Mouse (Mus musculus): ENCODE data around the gene Sarm1.

Gene Sarm1

DNA sequence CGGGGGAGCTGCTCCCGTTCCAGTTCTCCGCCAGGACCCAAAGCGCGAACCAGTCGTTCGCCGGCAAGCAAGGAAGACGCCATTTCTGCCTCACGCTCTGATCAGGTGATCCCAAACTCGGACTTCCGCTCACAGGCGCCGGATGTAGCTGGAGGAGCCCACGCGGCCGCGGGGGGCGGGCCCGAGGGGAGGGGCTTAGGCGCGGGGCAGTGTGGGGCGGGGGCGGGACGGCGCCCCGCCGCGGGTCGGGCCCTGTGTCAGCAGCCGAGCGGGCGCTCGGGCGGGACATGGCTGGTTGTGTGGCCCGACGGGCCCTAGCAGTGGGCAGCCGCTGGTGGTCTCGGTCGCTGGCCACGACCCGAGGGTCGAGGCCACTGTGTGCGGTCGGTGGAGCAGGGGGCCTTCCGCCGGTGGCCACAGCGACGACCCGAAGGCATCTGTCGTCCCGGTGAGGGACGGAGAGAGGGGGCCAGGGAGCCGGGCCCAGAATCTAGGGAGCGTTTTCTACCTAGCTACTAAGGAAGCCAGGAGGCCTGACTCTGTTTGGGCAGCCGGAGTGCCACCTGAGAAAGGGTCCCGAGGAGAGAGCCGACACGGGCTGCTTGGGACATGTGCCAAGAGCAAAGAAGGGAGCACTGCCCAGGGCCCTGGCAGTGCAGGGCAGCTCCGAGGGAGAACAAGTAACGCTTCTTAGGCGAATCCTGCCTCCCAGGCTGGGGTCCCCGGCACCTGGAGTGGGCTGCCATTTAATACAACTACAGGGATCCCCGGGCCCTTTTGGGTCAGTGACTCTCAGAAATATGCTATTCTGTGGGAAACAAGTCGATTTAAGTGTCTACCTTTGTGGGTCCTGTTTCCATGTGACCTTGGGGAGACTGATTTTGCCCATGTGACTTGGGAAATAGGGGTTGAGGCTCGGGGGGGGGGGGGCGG, 14.7 kb upstream of the Sarm1 start, which contains the start of the genes Tmem199 and Poldip2:
Gene Tmem199, minus strand, starts transcription at position 148 of the 933 bp plus-strand sequence.
Gene Poldip2, plus strand, starts transcription at position 169 of the 933 bp plus-strand sequence.
- peak; percentile 62 for DNase-seq (ENCODE audit: low spot score)

DNA sequence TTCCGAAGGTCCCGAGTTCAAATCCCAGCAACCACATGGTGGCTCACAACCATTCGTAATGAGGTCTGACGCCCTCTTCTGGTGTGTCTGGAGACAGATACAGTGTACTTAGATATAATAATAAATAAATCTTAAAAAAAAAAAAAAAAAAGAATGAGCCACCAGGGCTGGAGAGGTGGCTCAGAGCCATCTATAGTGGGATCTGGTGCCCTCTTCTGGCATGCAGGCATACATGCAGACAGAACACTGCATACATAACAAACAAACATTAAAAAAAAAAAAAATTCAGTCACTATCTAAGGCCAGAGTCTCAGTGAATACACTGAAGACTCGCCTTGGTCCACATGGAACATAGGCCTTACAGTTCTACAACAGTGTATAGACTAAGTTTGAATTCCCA, 11.6 kb upstream of the Sarm1 start:
- no peak for DNase-seq (ENCODE audit: low spot score)

DNA sequence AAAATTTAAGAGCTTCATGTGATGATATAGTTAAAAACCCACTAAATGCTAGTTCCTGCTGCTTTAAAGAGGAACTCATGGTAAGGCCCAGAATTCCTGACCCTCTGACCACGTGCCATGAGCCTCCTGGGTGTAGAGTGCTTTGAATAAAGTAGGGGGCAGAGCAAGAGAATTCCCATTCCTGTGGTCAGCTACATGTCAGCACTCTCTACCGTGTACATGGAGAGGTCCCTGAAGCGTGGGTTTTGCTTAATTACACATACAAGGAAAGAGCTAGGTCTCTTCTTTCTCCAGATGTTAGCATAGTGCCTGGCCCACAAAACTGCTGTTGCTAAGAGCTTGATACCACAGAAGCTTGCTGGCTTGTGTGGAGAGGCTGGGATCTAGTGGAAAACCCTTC, 7.9 kb upstream of the Sarm1 start:
- no peak for DNase-seq (ENCODE audit: low spot score)

DNA sequence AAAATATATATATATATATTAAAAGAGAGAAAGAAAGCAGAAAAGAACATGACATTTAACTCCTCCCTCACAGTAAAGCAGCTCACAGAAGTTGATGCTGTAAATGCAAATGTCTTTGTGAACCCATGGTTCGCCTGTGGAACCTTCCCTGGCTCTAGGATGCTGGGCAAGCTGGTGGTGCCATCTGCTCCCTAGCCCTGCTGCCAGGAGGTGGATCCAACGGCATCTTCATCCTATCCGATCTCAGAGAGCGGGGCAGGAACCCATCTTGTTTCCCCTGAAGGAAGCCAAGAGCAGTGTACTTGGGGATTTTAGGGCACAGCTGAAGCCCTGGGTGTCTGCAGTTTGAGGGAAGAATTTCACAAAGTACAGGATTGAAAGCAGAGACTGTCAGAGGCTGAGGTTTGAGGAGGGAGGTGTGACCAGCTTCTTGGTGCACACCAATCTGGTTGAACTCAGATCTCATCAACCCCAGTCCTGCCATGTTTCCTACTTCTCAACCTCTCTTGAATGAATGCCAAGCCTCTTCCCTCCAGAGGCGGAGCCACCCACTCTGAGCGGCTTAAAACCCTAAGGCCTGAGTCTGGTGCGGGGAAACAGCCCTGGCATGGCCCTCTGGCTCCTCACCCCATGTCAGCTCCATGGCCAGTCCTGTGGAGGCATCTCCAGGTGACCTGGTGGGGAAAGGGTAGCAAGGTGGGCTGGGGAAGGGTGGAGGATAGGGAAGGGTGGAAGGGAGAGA, 5.5 kb upstream of the Sarm1 start, which contains the start of gene Sebox:
Gene Sebox, plus strand, starts transcription at position 539 of the 742 bp plus-strand sequence.
- DNase-seq (ENCODE audit: low spot score), result no peak

DNA sequence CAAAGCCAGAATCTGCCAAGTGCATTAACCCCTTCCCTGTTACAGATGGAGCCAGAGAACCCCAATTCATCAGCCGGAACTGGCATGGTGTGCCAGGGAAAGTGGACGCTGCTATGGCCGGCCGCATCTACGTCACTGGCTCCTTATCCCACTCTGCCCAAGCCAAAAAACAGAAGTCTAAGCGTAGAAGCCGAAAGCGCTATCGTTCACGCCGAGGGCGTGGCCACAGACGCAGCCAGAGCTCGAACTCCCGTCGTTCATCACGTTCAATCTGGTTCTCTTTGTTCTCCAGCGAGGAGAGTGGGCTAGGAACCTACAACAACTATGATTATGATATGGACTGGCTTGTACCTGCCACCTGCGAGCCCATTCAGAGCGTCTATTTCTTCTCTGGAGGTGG, 4.0 kb upstream of the Sarm1 start:
- no peak for DNase-seq (ENCODE audit: low spot score)

DNA sequence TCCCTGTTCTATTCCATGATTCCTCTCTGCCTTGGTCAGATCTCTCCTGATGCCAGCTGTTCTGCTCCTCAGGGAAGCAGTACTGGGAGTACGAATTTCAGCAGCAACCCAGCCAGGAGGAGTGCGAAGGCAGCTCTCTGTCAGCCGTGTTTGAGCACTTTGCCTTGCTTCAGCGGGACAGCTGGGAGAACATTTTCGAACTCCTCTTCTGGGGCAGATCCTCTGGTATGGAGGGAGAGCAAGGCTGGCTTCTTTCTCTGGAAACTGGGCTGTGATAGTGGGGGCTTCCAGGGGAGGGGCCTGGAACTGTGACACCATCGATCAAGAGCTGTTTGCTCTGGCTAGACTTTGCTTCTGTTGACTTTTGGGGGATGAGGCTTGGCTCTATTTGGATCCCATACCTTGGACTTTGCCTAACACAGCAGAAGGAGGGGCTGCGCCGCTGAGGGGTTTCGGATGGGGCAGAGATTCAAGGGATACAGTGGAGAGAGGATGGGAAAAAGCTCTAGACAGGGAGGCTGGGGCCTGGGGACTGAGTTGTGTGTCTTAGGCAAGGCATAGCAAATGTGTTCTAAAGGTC, 3.2 kb upstream of the Sarm1 start:
- no peak for DNase-seq (ENCODE audit: low spot score)

DNA sequence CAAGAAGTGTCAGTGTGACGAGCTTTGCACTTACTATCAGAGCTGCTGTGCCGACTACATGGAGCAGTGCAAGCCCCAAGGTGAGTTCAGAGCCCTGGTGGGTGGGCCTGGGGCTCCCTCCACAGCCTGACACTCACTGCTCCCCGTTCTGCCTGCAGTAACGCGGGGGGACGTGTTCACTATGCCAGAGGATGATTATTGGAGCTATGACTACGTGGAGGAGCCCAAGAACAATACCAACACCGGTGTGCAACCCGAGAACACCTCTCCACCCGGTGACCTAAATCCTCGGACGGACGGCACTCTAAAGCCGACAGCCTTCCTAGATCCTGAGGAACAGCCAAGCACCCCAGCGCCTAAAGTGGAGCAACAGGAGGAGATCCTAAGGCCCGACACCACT, 2.0 kb upstream of the Sarm1 start:
- DNase-seq (ENCODE audit: low spot score), result no peak

DNA sequence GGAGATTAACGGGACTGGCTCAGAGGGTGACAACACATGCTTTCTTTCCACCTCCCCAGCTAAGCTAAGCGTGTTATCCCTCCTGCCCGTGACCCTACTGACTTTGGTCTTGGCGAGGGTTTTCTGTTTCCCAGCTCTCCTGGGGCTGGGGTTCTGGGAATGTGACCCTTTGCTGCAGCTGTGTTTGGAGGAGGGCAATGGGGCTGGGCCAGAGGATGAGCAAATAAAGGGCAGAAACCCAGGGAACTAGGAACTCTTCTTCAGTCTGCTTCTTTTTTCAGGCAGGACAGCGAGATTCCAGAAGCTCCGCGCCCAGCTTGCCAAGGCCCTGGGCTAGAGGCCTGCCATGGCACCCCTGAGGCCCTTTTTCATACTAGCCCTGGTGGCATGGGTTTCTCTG, 1.4 kb upstream of the Sarm1 start, which contains the start of gene Vtn:
Gene Vtn, plus strand, starts transcription at position 88 of the 400 bp plus-strand sequence.
- DNase-seq (ENCODE audit: low spot score), result no peak

DNA sequence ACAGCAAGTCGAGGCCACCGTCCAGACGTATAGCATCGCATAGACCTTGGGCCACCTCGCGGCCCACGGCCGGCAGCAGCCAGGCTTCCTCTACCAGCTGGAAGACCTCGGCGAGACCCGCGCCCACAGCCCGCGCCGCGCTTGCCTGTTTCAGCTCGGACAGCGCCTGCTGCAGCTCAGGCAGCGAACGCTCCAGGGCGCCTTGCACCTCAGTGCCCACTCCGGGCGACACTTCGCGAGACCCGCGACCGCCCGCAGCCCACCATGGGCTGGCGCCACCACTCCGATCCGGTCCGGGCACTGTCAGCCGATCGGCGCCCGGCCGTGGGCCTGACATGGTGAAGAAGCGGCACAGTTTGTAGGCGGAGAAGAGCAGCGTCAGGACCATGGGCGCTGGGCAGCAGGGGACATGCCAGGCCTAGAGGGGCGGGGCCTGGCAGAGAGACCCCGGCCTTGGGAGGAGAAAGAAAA, 448 bp downstream of the Sarm1 start:
- no peak for DNase-seq (ENCODE audit: low spot score)

DNA sequence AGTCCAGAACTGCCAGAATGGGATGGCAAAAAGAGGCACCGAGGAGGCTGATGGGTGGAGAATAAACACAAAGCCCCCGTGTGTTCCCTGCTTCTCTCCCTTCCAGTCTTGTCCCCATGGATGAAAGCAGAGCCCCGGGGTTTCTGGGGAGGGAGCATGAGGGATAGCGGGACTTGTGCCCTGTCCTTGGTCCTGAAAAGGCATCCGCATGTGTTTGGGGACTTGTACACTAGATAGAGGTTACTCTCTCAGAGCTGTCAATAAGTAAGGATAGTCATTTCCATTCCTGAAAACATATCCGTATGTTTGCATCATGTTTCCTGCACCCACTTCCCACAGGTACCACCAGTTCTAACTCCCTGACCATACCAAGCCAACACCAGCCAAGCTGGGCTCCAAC, 1.6 kb downstream of the Sarm1 start:
- DNase-seq (ENCODE audit: low spot score), result peak; percentile 15

DNA sequence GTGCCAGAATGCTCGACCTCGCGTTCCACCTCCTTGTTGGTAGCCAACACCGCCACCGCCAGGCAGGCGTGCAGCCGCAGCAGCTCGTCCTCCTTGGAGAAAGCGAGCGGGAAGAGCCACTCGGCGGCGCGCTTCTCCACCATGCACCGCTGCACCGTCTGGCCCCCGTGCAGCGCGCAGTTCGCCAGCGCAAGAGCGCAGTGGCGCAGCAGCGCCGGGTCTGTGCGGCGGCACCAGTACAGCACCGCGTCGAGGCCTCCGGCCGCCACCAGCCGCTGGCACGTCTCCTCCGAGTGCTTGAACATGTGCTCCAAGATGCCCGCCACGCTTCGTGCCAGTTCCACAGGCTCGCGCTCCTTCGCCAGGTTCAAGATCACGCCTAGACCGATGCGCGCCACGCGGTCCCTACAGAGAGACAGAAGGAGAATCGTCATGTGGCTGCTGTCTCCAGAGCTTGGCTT, 6.7 kb downstream of the Sarm1 start:
- no peak for DNase-seq (ENCODE audit: low spot score)

DNA sequence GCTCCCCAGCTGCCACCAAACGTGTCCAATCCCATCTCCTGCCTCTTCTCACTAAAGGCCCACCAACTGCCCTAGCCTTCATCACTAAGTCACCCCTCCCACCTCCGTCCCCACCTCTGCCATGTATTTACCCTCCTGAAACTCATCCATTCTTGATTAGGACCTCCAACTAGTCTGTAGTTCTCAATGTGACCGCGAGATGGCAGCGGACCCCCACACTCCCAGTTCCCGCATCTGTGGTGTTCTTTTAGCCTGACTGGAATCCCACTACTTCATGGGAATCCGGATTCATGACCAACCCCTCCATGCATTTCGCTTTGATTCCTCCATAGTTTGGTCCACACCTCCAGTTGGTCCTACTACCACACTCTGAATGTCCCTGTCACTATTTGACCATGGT, 9.4 kb downstream of the Sarm1 start:
- peak; percentile 52 for DNase-seq (ENCODE audit: low spot score)

DNA sequence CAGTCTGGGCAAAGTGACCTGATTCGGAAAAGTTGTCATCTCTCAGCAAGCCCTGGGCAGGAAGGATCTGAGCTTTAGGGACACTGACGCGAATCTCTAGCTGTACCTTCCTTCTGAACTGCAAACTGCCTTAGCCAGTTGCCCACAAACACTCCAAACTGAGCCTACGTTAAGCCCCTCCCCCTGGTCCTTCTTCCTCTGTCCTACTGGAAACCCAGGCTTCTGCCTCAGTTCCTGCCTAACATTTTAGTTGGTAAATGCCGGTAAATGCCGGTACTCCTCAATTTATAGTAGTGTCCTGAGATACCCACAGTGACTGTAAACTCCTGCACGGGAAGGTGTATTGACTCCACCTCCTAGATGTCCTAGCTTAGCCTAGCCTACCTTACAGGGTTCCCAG, 13.9 kb downstream of the Sarm1 start:
- no peak for DNase-seq (ENCODE audit: low spot score)

DNA sequence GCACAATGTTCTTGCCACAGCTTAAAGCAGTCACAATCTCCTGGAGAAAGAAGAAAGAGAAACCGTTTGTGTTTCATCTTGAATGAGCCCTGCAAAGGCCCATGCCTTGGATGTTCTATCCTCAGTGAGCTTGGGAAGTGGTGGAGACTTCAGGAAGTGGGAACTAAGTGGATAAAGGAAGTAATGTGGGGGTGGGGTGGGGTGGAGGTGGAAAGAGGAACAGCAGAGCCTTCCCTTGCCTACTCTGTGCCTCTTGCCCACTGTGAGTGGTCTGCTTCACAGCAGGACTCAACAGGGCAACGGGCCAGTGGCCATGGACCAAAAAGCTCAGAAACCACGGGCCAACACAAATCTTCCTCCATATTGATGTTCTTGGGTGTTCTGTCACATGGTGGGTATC, 22.3 kb downstream of the Sarm1 start:
- DNase-seq (ENCODE audit: low spot score), result no peak

DNA sequence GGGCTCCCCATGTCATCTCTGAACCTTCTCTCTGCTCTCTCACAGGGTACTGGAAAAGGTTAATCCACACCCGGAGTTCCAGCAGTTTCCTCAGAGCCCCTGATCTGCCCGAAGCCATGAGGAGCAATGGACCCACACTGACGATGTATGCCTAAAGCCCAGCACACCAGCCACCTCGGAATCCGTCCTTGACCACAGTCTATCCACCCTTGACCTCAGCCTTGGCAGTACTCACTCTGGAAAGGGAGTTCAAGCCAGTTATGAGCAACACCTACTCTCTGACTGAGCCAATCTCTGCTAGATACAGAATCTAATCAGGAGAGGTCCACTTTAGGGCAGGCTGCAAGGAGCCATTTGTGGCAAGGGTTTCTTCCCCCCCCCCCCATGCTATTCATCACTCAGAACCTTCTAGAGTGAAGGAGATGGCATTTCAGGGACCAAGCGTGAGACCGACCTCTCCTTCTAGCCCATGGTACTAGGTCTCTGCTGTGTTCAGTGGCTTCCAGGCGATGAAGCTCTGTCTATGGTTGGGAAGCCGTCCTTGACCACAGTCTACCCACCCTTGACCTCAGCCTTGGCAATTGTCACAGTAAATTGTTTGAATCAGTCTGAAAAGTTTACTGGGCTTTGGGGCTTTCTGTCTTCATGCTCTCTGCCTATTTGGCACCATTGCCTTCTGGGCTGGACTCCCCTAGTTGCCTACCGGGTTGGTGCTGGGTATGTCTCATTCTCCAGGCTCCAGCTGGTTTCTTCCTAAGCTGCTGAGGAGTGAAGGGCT, 26.0 kb downstream of the Sarm1 start:
- DNase-seq (ENCODE audit: low spot score), result no peak

DNA sequence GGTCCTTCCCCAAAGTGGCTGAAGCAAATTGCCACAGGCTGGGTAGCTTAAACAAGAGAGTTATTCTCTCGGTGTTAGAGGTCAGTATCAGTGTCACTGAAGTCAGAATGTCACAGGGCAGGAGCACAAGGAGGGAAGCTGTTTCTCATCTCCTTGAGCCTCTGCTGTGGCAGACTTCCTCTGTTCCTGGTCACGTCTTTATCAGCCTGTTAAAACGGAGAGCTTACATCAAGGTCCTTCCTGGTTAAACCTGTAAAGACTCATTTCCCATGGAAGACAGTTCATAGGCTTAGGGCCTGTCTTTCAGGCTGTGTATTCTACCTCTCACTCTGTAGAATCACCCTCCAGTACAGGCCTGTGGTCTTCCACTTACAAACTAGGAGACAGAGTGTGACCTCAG, 29.6 kb downstream of the Sarm1 start:
- DNase-seq (ENCODE audit: low spot score), result no peak

DNA sequence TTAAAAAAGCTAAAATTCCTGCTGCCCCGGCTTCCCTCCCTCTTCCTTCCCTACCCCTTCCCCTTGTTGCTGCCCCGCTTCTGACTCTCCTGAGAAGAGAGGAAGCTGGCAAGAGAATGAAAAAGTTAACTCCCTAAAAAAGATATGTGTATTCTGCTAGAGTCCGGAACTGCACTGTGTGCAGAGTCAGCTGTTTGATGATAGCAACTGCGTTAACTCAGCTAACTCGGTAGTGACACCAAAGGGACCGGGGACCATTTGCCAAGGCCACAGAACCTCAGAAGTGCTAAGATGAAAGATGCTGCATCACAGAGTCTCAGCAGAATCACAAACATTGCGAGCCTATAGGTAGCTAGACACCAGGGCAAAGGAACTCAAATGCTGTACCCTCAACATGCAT, 30.0 kb downstream of the Sarm1 start:
- no peak for DNase-seq (ENCODE audit: low spot score)

DNA sequence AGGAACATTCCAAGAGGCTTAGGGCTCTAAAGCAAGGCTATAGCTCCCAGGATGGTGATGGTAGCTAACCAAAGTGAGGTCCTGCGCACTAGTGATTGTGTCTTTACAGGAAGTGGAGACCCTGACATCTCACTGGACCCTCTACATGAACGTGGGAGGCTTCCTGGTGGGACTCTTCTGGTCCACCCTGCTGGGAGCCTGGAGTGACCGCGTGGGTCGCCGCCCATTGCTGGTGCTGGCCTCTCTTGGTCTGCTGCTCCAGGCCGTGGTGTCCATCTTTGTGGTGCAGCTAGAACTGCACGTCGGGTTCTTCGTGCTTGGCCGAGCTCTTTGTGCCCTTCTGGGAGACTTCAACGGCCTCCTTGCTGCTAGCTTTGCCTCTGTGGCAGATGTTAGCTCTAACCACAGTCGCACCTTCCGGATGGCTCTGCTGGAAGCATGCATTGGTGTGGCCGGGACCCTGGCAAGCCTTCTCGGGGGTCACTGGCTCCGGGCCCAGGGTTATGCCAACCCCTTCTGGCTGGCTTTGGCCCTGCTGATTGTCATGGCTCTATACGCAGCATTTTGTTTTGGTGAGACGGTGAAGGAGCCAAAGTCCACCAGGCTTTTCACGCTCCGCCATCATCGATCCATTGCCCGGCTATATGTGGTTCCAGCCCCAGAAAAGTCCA, 31.2 kb downstream of the Sarm1 start:
- no peak for DNase-seq (ENCODE audit: low spot score)

DNA sequence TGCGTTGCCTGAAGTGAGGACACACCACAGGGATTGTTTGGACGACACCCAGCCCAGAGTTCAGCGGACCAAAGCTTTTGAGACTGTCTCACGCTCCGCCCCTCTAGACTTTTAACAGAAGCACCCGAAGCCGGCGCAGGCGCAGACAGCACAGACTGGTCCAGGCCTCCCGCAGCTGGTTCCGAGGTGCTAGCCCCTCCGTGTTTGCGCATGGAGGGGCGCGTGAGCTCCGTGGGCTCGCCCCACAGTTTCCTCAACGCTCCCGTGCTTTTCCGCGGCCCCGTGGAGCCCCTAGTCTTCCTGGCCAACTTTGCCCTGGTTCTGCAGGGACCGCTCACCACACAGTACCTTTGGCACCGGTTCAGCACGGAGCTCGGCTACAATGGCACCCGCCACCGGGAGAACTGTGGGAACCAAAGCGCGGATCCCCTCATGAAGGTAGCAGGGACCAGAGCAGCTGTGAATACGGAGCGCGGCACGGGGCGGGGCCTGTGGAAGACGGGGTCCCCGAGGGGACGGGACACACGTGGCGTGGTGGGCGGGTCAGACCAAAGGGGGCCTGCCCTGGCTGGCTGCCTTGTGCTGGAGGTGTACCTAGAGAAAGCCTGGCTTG, 31.9 kb downstream of the Sarm1 start, which contains the start of gene Slc46a1:
Gene Slc46a1, plus strand, starts transcription at position 130 of the 613 bp plus-strand sequence.
- peak; percentile 77 for DNase-seq (ENCODE audit: low spot score)

DNA sequence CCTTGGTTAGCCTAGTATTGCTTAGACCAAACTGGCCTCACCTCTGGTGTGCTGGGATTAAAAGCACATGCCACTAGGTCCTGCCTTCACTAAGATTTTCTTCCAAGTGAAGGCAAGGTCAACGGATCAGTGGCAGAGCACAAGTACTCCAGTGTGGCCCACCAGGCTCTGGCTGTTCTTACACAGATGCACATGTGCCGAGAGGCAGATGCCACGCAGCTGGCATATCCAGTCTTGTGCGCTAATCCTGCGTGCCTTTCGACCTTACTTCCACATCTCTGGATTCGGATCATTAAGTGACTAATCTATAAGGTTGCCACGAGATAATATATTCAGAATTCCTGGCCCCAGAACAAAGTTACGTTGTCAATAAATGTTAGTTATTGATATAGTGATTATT, 32.4 kb downstream of the Sarm1 start:
- DNase-seq (ENCODE audit: low spot score), result no peak
